Mouse (Mus musculus) ES-Bruce4 (cell line): Measurements from ENCODE around the gene B3galt6.

Source experiments
- CTCF ChIP-seq: IDR thresholded peaks from one replicate; pipeline ENCODE4 v1.8.1; 2011; ENCODE audit warnings: low read depth, low read length
- EP300 ChIP-seq: IDR thresholded peaks from 2 replicates; pipeline ENCODE4 v1.6.1; 2011; ENCODE audit warnings: low read depth, low read length; ENCODE audit not compliant: insufficient read depth
- POLR2A ChIP-seq: IDR thresholded peaks from one replicate; pipeline ENCODE4 v1.8.1; 2011; ENCODE audit warnings: low read length; ENCODE audit not compliant: insufficient read depth

GRCm38 (mm10) chr4:155981436-155982082 is 10.9 kb downstream of the B3galt6 start:
- no peak for TF ChIP-seq POLR2A
- no peak for TF ChIP-seq CTCF
- TF ChIP-seq EP300, result no peak
